Mouse (Mus musculus) kidney, postnatal 0 days (tissue): Measurements from ENCODE around the gene 4430402I18Rik. TPM values are rescaled to one million over a fixed set of nuclear protein-coding genes. Genes with fewer than 3 reads are reported as not detected.

Experiments
- ATAC-seq: fragments of 200-750 bp; cut with Nextera tagmentation; replicated peaks from 2 replicates; pipeline ENCODE4 v1.8.0; 2017; ENCODE audit warnings: low read depth, moderate number of reproducible peaks, moderate TSS enrichment, moderate library complexity; ENCODE audit not compliant: low FRiP score
- DNase-seq: peaks from one replicate; pipeline ENCODE4 v3.0.0-alpha.2; 2016; ENCODE audit warnings: low spot score
- H3K27ac ChIP-seq: fragments of 300-500 bp; sonication (generic); 2 replicates; pipeline ENCODE4 v1.5.1; 2014; ENCODE audit warnings: mild to moderate bottlenecking
- H3K27me3 ChIP-seq: fragments of 300-500 bp; sonication (generic); 2 replicates; pipeline ENCODE4 v1.6.1; 2014; ENCODE audit warnings: low read length, mixed read lengths; ENCODE audit not compliant: insufficient read depth
- H3K36me3 ChIP-seq: fragments of 300-500 bp; sonication (generic); 2 replicates; pipeline ENCODE4 v1.6.1; 2014; ENCODE audit warnings: low read length, mixed read lengths; ENCODE audit not compliant: insufficient read depth
- H3K4me1 ChIP-seq: fragments of 300-500 bp; sonication (generic); replicated peaks from 2 replicates; pipeline ENCODE4 v1.6.1; 2014; ENCODE audit warnings: antibody characterized with exemption, low read length, mixed read lengths; ENCODE audit not compliant: insufficient read depth
- H3K4me2 ChIP-seq: fragments of 300-500 bp; sonication (generic); 2 replicates; pipeline ENCODE4 v1.6.1; 2014; ENCODE audit warnings: mild to moderate bottlenecking, low read length, moderate library complexity, mixed read lengths
- H3K4me3 ChIP-seq: fragments of 300-500 bp; sonication (generic); replicated peaks from 2 replicates; pipeline ENCODE4 v1.5.1; 2014; ENCODE audit warnings: low read depth, low read length
- H3K9ac ChIP-seq: fragments of 300-500 bp; sonication (generic); 2 replicates; pipeline ENCODE4 v1.6.1; 2014; ENCODE audit warnings: low read depth, low read length
- H3K9me3 ChIP-seq: fragments of 300-500 bp; sonication (generic); replicated peaks from 2 replicates; pipeline ENCODE4 v1.6.1; 2016; ENCODE audit warnings: low read length, inconsistent platforms, mixed read lengths
- CTCF ChIP-seq: IDR thresholded peaks from 2 replicates; pipeline ENCODE4 v1.5.1; 2016; ENCODE audit warnings: antibody characterized with exemption, low read depth, mild to moderate bottlenecking, moderate library complexity
- WGBS: fragments of 180-500 bp; shearing (Covaris S2); extraction: QIAGEN DNeasy Blood & Tissue Kit; methylation state at CpG from one replicate; pipeline ENCODE4 v1.1.7; 2014; 5-methylcytosine and 5-hydroxymethylcytosine counted together
- polyA plus RNA-seq: library from polyadenylated mRNA; unstranded; fragments of >200 nt; fragmentation: Nextera tagmentation; extraction: Ambion mirVana; gene quantifications from 2 replicates; pipeline ENCODE4 v1.2.1, GENCODE M21; 2015

Gene 4430402I18Rik
- polyA plus RNA-seq, 1 experiment from 2014 or later, result 9.0 TPM

DNA sequence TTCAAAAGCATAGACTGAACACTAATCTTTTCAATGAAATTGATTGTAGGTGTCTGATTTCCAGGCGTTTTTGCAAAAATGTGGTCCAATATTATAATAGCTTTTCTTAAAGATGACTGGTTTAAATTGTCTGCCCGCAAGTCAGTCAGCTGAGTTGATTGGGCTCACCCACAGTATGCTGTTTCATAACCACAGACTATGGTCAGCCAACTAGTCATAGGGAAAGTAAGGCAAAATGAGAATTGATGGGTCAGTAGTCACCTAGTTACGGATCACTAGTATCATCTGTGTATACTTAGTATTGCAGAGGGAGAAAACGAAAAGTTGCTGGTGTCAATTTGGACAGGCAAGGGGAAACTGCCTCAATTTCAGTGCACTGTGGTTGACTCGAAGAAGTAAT lies 23.8 kb upstream of the 4430402I18Rik start:
- TF ChIP-seq CTCF, result no peak
- ATAC-seq (no peak), DNase-seq (no peak)
- Histone ChIP-seq H3K9ac (0 out of 2 replicates have a peak overlapping the region, but pooled peaks have one; percentile 31), H3K27ac (peak overlapping the region; percentile 96), H3K4me2 (peak overlapping the region; percentile 79), H3K4me1 (peaks cover 6% of the 10 kb centered on the region; the same call in 1 of the 2 replicates), H3K4me3 (peak overlapping the region; percentile 89), H3K27me3 (no peaks in the 10 kb centered on the region), H3K9me3 (no peaks in the 10 kb centered on the region), H3K36me3 (peaks cover 11% of the 10 kb centered on the region)
- 65% methylated on average over 5 of the region's 5 CpGs for WGBS

DNA sequence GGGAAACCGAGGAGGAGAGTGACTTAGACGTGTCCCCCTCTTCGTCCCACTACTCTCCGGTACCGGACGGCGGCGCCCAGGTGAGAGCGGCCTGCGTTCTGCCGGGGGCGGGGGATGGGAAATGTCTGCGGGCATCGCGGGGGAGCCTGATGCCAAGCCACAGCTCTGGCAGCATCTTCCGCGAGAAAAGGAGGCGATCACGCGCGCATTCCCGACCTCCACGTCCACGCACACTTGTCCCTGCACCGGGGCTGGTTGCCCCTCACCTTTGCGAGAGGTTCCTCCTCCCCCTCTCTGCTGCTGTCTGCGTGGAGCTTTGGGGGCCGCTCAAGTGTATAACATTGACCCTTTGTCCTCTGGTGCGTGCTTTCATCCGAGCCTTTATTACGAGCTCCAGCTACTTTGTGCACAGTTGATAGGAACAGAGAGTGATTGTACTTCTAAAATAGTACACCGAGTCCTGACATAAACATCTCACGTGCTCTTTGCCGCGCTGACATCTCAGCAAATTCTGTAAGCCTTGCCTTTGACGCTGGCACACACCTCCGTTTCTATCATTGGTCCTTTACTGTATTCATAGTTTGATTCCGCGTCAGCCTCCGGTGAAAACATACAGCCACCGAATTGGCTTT lies 23.1 kb upstream of the 4430402I18Rik start:
- Histone ChIP-seq H3K27ac (peak overlapping the region; percentile 96), H3K4me3 (peak overlapping the region; percentile 89), H3K4me1 (peaks cover 6% of the 10 kb centered on the region; the same call in 1 of the 2 replicates), H3K9me3 (no peaks in the 10 kb centered on the region), H3K36me3 (peaks cover 11% of the 10 kb centered on the region), H3K4me2 (peak overlapping the region; percentile 79), H3K27me3 (no peaks in the 10 kb centered on the region), H3K9ac (peak overlapping the region; percentile 90)
- ATAC-seq, result peak; percentile 82
- no peak for TF ChIP-seq CTCF
- WGBS, result under 1% methylated on average over 41 of the region's 41 CpGs
- peak; percentile 70 for DNase-seq

DNA sequence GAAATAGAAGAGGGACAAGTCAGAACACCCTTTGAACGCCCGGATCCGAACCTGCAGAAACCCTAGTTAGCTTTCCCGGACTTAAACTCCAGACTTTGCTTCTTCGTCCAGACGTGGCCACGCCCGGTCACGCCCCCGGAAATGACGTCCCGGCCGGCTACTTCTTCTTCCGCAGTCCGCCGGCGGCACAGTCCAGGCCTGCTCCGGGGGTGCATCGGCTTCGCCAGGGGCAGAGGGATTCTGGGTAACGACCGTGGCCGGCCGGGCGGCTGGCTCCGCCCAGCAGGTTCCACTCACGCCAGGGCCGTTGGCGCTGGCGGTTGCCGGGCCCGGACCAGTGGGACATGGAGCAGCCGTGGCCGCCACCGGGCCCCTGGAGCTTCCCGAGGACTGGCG lies 22.6 kb upstream of the 4430402I18Rik start, which contains the start of gene Cdc37l1:
Gene Cdc37l1, plus strand, starts transcription at position 159 of the 396 bp plus-strand sequence.
- H3K4me1 ChIP-seq, result peaks cover 6% of the 10 kb centered on the region; the same call in 1 of the 2 replicates
- under 1% methylated on average over 37 of the region's 37 CpGs for WGBS
- peak within 1 kb of the TSS; percentile 79 for H3K4me2 ChIP-seq
- H3K9ac ChIP-seq, result peak within 1 kb of the TSS; percentile 90
- peaks cover 7% of the 10 kb centered on the region for H3K36me3 ChIP-seq
- no peaks in the 10 kb centered on the region for H3K27me3 ChIP-seq
- peak within 1 kb of the TSS; percentile 96 for H3K27ac ChIP-seq
- ATAC-seq (peak; percentile 98), DNase-seq (peak; percentile 97)
- H3K9me3 ChIP-seq, result no peaks in the 10 kb centered on the region
- 0 out of 2 replicates have a peak, but pooled peaks have one; percentile 3 for TF ChIP-seq CTCF
- peak within 1 kb of the TSS; percentile 89 for H3K4me3 ChIP-seq

DNA sequence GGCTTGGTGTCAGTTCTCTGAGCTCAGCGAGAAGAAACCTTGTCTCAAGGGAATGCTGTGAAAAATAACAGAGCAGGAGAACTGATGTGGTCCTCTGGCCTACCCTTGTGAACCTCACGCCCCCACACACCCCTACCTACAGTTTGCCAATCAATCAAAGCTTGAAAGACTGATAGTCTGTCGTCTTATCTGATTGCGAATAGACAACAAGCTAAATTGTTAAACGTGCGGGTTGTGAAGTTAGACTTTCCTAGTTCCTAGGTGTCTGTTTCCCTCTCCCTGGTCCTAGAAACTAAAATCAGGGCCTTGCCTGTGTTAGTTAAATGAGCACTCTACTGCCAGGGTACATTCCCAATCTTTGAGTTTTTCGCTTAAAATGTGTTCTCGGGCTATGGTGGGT lies 21.9 kb upstream of the 4430402I18Rik start:
- peak overlapping the region; percentile 89 for H3K4me3 ChIP-seq
- H3K36me3 ChIP-seq, result peaks cover under 1% of the 10 kb centered on the region; the same call in 1 of the 2 replicates
- DNase-seq (no peak), ATAC-seq (no peak)
- no peaks in the 10 kb centered on the region for H3K9me3 ChIP-seq
- TF ChIP-seq CTCF, result no peak
- H3K27ac ChIP-seq, result peak overlapping the region; percentile 96
- peak overlapping the region; percentile 90; the same call in 1 of the 2 replicates for H3K9ac ChIP-seq
- no peaks in the 10 kb centered on the region for H3K27me3 ChIP-seq
- H3K4me1 ChIP-seq, result peaks cover 6% of the 10 kb centered on the region; the same call in 1 of the 2 replicates
- peak overlapping the region; percentile 79 for H3K4me2 ChIP-seq
- whole genome bisulfite sequencing, result 53% methylated on average over 8 of the region's 8 CpGs

DNA sequence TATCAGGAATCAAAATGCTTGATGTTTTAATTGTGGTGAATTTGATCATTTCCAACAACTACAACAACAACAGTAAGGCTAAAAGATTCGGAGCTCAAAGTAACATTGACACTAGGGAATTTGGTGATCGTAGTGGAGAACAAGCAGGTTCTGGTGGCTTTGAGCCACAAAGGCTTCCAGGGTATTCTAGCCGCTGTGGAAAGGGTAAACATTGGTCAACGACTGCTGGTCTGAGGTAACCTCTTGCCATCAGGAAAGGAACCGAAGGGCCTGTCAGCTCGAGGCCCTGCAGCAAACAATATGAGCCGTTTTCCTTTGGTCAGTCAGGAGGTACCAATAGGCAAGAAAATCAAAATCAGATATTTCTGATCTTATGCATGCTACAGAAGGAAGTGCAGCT lies 15.0 kb upstream of the 4430402I18Rik start:
- Histone ChIP-seq H3K4me2 (no peak overlapping the region), H3K9me3 (no peaks in the 10 kb centered on the region), H3K36me3 (no peaks in the 10 kb centered on the region), H3K4me3 (no peak overlapping the region), H3K27me3 (no peaks in the 10 kb centered on the region), H3K9ac (no peak overlapping the region), H3K4me1 (no peaks in the 10 kb centered on the region), H3K27ac (no peak overlapping the region)
- no peak for TF ChIP-seq CTCF
- WGBS, result 70% methylated on average over 7 of the region's 7 CpGs
- no peak for DNase-seq
- ATAC-seq, result no peak

DNA sequence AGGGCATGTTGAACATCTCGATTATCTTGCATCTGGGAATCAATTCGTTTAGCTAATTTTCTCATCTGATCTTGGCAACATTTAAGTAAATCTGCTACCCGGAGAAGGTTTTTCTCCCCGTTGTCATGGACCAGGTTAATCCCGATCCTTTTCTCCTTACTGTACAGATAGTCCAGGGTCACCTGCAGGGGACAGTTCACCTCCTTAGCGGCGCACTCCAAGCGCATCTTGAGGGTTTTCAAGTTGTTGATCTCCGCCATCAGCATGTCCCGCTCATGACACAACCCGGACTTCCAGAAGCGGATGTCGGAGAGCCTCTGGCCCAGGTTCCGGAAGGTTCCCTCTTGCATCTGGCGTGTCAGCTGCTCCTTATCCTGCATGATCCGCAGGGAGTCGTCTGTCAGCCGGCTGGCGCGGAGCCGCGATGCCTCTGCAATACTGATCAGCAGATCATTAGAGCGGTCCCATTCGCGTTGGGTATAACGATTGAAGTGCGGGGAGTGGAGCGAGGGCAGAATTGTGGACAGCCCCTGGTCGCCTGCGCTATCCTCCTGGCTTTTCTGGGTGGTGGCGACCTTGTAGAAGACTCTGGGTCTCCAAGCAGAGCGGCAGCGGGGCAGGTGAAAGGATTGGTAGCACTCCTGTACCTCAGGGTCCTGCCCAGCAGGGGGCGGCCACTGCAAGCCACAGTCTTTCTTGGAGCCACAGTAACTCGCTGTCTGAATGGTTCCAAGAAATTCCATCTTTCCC lies 7.4 kb upstream of the 4430402I18Rik start:
- no peaks in the 10 kb centered on the region for H3K9me3 ChIP-seq
- peak; percentile 82 for DNase-seq
- H3K9ac ChIP-seq, result peak overlapping the region; percentile 37; the same call in 1 of the 2 replicates
- no peak; the same call in 1 of the 2 replicates for ATAC-seq
- H3K27ac ChIP-seq, result no peak overlapping the region
- H3K4me3 ChIP-seq, result peak overlapping the region; percentile 32
- H3K4me2 ChIP-seq, result peak overlapping the region; percentile 60
- H3K36me3 ChIP-seq, result no peaks in the 10 kb centered on the region
- no peaks in the 10 kb centered on the region for H3K27me3 ChIP-seq
- H3K4me1 ChIP-seq, result no peaks in the 10 kb centered on the region
- peak; percentile 82 for TF ChIP-seq CTCF
- 20% methylated on average over 35 of the region's 35 CpGs for whole genome bisulfite sequencing
